In genomic region chr10:120202467-120203250, GRCm38 (mm10) we compare ENCODE assay signal across 10 mouse cellular contexts. TPM values are rescaled to one million over a fixed set of nuclear protein-coding genes. Genes with fewer than 3 reads are reported as not detected.
DNase-seq lines count a peak whose midpoint lies in the region; ATAC-seq and TF ChIP-seq lines count a peak whose summit lies in the region.
"Had no signal": no experiment of that assay in that cellular context is flagged by ENCODE, and none has a peak within 500 bp of the region (broad histone marks: within the 10 kb centered on the region; RNA-seq: fewer than 3 reads in every experiment).

No protein-coding gene starts in this region.

- ATAC-seq in lung, embryonic 14.5 days (ENCODE audit: insufficient read depth), result peak; percentile 2; the same call in 1 of the 2 replicates
- ATAC-seq in embryonic facial prominence, embryonic 14.5 days (ENCODE audit: low read depth), result no peak
- peak; percentile 23; the same call in 1 of the 2 replicates for ATAC-seq in megakaryocyte-erythroid progenitor cell, adult 5-6 weeks (replicated peaks; ENCODE audit: low FRiP score, low TSS enrichment, poor library complexity, severe bottlenecking)
- ATAC-seq in cerebellum, adult (ENCODE audit: insufficient number of reproducible peaks, low FRiP score, low TSS enrichment), result no peak
- ATAC-seq in hindbrain, embryonic 13.5 days (ENCODE audit: low FRiP score), result no peak
- ATAC-seq: Patski had no signal

- H3K4me2 ChIP-seq in lung, embryonic 14.5 days, result no peak overlapping the region
- H3K4me2 ChIP-seq in embryonic facial prominence, embryonic 14.5 days (ENCODE audit: low read depth, low read length), result 0 out of 2 replicates have a peak overlapping the region, but pooled peaks have one; percentile 93
- no peak overlapping the region for H3K4me2 ChIP-seq in hindbrain, embryonic 13.5 days

- no peak for DNase-seq in lung, embryonic 14.5 days
- DNase-seq in lung, postnatal 10 days, result no peak
- peak; percentile 41 for DNase-seq in ZHBTc4 (ENCODE audit: low read depth, low spot score)
- DNase-seq in embryonic facial prominence, embryonic 14.5 days (ENCODE audit: low spot score), result no peak

- H3K36me3 ChIP-seq in lung, embryonic 14.5 days (ENCODE audit: insufficient read depth), result no peaks in the 10 kb centered on the region
- H3K36me3 ChIP-seq in embryonic facial prominence, embryonic 14.5 days (ENCODE audit: control insufficient read depth, insufficient read depth, low read length), result no peaks in the 10 kb centered on the region
- H3K36me3 ChIP-seq in hindbrain, embryonic 13.5 days, result no peaks in the 10 kb centered on the region
- H3K36me3 ChIP-seq: embryonic facial prominence, embryonic 15.5 days; limb, embryonic 13.5 days had no signal

- no peak overlapping the region for H3K27ac ChIP-seq in lung, embryonic 14.5 days (ENCODE audit: low read depth)
- H3K27ac ChIP-seq in embryonic facial prominence, embryonic 14.5 days (replicated peaks; ENCODE audit: low read depth, low read length), result no peak overlapping the region
- H3K27ac ChIP-seq in hindbrain, embryonic 13.5 days, result no peak overlapping the region
- H3K27ac ChIP-seq: limb, embryonic 13.5 days had no signal

- no peaks in the 10 kb centered on the region for H3K9me3 ChIP-seq in lung, embryonic 14.5 days (ENCODE audit: low read depth, low read length)
- no peaks in the 10 kb centered on the region for H3K9me3 ChIP-seq in embryonic facial prominence, embryonic 14.5 days (ENCODE audit: control insufficient read depth, low read length)
- no peaks in the 10 kb centered on the region for H3K9me3 ChIP-seq in hindbrain, embryonic 13.5 days
- H3K9me3 ChIP-seq: embryonic facial prominence, embryonic 15.5 days; limb, embryonic 13.5 days had no signal

- no peaks in the 10 kb centered on the region for H3K4me1 ChIP-seq in lung, embryonic 14.5 days (ENCODE audit: insufficient read depth)
- H3K4me1 ChIP-seq in embryonic facial prominence, embryonic 14.5 days (ENCODE audit: control insufficient read depth, insufficient read depth, low read length), result no peaks in the 10 kb centered on the region
- H3K4me1 ChIP-seq in hindbrain, embryonic 13.5 days (replicated peaks), result peaks cover 13% of the 10 kb centered on the region
- H3K4me1 ChIP-seq: limb, embryonic 13.5 days had no signal

- 63% methylated on average over 16 of the region's 16 CpGs for WGBS in lung, embryonic 14.5 days
- WGBS in embryonic facial prominence, embryonic 14.5 days, result 71% methylated on average over 16 of the region's 16 CpGs
- WGBS in hindbrain, embryonic 13.5 days, result 76% methylated on average over 16 of the region's 16 CpGs

- H3K9ac ChIP-seq in lung, embryonic 14.5 days, result no peak overlapping the region
- no peak overlapping the region for H3K9ac ChIP-seq in embryonic facial prominence, embryonic 14.5 days (ENCODE audit: low read depth, low read length)
- no peak overlapping the region for H3K9ac ChIP-seq in hindbrain, embryonic 13.5 days

- TF ChIP-seq CTCF in lung, embryonic 14.5 days (IDR thresholded peaks at IDR 0.05; ENCODE audit: low read depth), result no peak

- H3K4me3 ChIP-seq in lung, embryonic 14.5 days (ENCODE audit: low read depth, low read length), result no peak overlapping the region
- H3K4me3 ChIP-seq in embryonic facial prominence, embryonic 14.5 days (ENCODE audit: low read depth, low read length), result no peak overlapping the region
- no peak overlapping the region for H3K4me3 ChIP-seq in hindbrain, embryonic 13.5 days

- H3K27me3 ChIP-seq in lung, embryonic 14.5 days (ENCODE audit: insufficient read depth, low read length), result peaks cover 9% of the 10 kb centered on the region; the same call in 1 of the 2 replicates
- 0 out of 2 replicates have a peak, but pooled peaks cover 9% of the 10 kb centered on the region for H3K27me3 ChIP-seq in embryonic facial prominence, embryonic 14.5 days (replicated peaks; ENCODE audit: control insufficient read depth, insufficient read depth, low read length)
- H3K27me3 ChIP-seq in hindbrain, embryonic 13.5 days, result peaks cover 30% of the 10 kb centered on the region
- H3K27me3 ChIP-seq: embryonic facial prominence, embryonic 15.5 days had no signal

RNA-seq across cellular contexts. Expression of gene Irak3, which starts 0.7 kb away (rescaled TPM):
- 0.70 and 1.2 TPM in 2 replicates for polyA plus RNA-seq in lung, embryonic 14.5 days (2014; fragmentation: Nextera tagmentation; extraction: Ambion mirVana)
- polyA plus RNA-seq in embryonic facial prominence, embryonic 14.5 days (2014; fragmentation: Nextera tagmentation; extraction: Ambion mirVana), result 4.1 and 4.2 TPM in 2 replicates
- total RNA-seq in megakaryocyte-erythroid progenitor cell, adult 5-6 weeks (2014; fragmentation: Nextera tagmentation), result 8.1 and 8.8 TPM in 2 replicates
- 5.9 and 8.6 TPM in 2 replicates for total RNA-seq in megakaryocyte-erythroid progenitor cell, adult 5-6 weeks (2017)
- 0.36 and 0.48 TPM in 2 replicates for polyA plus RNA-seq in hindbrain, embryonic 13.5 days (2015; fragmentation: Nextera tagmentation; extraction: Ambion mirVana)

RNA-seq across cellular contexts. Expression of gene Tmbim4, which starts 1.3 kb away (rescaled TPM):
- 87.1 and 89.0 TPM in 2 replicates for polyA plus RNA-seq in lung, embryonic 14.5 days (2014; fragmentation: Nextera tagmentation; extraction: Ambion mirVana)
- polyA plus RNA-seq in embryonic facial prominence, embryonic 14.5 days (2014; fragmentation: Nextera tagmentation; extraction: Ambion mirVana), result 105 and 122 TPM in 2 replicates
- total RNA-seq in megakaryocyte-erythroid progenitor cell, adult 5-6 weeks (2014; fragmentation: Nextera tagmentation), result 59.3 and 76.3 TPM in 2 replicates
- total RNA-seq in megakaryocyte-erythroid progenitor cell, adult 5-6 weeks (2017), result 74.4 and 83.8 TPM in 2 replicates
- 106 and 107 TPM in 2 replicates for polyA plus RNA-seq in hindbrain, embryonic 13.5 days (2015; fragmentation: Nextera tagmentation; extraction: Ambion mirVana)

RNA-seq across cellular contexts. Expression of gene Llph, which starts 24.2 kb away (rescaled TPM):
- polyA plus RNA-seq in lung, embryonic 14.5 days (2014; fragmentation: Nextera tagmentation; extraction: Ambion mirVana), result 56.4 and 58.1 TPM in 2 replicates
- polyA plus RNA-seq in embryonic facial prominence, embryonic 14.5 days (2014; fragmentation: Nextera tagmentation; extraction: Ambion mirVana), result 43.6 and 44.4 TPM in 2 replicates
- 85.9 and 124 TPM in 2 replicates for total RNA-seq in megakaryocyte-erythroid progenitor cell, adult 5-6 weeks (2014; fragmentation: Nextera tagmentation)
- 101 and 109 TPM in 2 replicates for total RNA-seq in megakaryocyte-erythroid progenitor cell, adult 5-6 weeks (2017)
- 44.0 and 46.8 TPM in 2 replicates for polyA plus RNA-seq in hindbrain, embryonic 13.5 days (2015; fragmentation: Nextera tagmentation; extraction: Ambion mirVana)

Comparison
In these comparisons a context has a peak if more than half of its experiments do, and no peak if none do; other contexts are left out.
1. ATAC-seq: peak in lung, embryonic 14.5 days (single experiment) and megakaryocyte-erythroid progenitor cell, adult 5-6 weeks (single experiment); none in embryonic facial prominence, embryonic 14.5 days (single experiment), cerebellum, adult (single experiment) and hindbrain, embryonic 13.5 days (single experiment).